Comparison of ENCODE assay signal across 8 mouse cellular contexts in the genomic region with DNA sequence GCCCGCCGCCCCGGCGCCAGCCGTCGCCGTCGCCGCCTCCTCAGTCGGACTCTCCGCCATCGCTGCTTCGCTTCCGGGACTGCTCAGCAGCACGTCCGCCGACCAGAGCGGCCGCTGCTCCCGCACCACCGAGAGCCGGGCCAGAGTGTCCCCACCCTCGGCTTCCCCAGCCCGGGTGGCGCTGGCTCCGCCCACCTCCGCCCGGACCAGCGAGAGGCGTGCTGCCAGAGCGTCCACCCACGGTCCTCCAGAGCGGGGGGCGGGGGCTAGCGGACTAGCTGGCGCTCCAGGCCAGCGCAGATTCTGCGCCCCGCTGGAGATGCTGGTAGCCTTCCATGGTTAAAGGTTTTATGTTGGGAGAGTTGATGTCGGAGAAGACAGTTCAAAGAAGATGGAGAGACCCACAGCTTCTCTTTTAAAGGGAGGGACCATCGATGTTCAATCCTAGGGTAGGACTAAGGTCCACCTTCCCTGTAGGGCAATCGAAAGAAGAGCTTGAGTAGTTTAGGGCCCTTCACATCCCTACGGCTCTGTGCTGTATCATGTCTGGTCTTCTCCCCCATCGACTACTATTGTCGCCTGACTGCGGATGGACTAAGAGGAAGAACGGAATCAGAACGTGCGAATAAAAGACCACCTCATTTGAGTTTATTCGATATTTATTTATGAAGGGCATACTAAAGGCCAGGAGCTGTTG. TPM values are rescaled to one million over a fixed set of nuclear protein-coding genes. Genes with fewer than 3 reads are reported as not detected.
A peak's percentile ranks its signal among the peaks of the same experiment; 100 is the strongest.
DNase-seq lines count a peak whose midpoint lies in the region; ATAC-seq and TF ChIP-seq lines count a peak whose summit lies in the region.

Ube2z (minus strand) TSS at position 174 of the 697 bp plus-strand sequence.

- ATAC-seq in forebrain, embryonic 16.5 days, result peak; percentile 99
- peak; percentile 98 for ATAC-seq in lung, embryonic 14.5 days (ENCODE audit: insufficient read depth)

- H3K4me3 ChIP-seq in ES-E14 (ENCODE audit: insufficient read depth in 1 of 2, low read depth in 1 of 2, low read length in 2 of 2, poor library complexity in 1 of 2, severe bottlenecking in 1 of 2), result peak within 1 kb of the TSS; percentile 96 to 99
- peak within 1 kb of the TSS; percentile 69 for H3K4me3 ChIP-seq in forebrain, embryonic 16.5 days (replicated peaks; ENCODE audit: low read length)
- H3K4me3 ChIP-seq in layer of hippocampus, adult 2 months, result peak within 1 kb of the TSS; percentile 82
- peak within 1 kb of the TSS; percentile 96 for H3K4me3 ChIP-seq in lung, embryonic 14.5 days (ENCODE audit: low read depth, low read length)
- H3K4me3 ChIP-seq in olfactory bulb, adult 2 months (ENCODE audit: insufficient read depth, low read depth, low read length), result peak within 1 kb of the TSS; percentile 88
- H3K4me3 ChIP-seq in thymus, adult 2 months (ENCODE audit: control insufficient read depth, insufficient read depth, low read length), result peak within 1 kb of the TSS; percentile 56

- no peaks in the 10 kb centered on the region; a peak in 2 of 4 replicates for H3K4me1 ChIP-seq in ES-E14 (ENCODE audit: control insufficient read depth in 2 of 2, insufficient read depth in 2 of 2, low read length in 2 of 2, poor library complexity in 1 of 2)
- peaks cover 25% of the 10 kb centered on the region for H3K4me1 ChIP-seq in forebrain, embryonic 16.5 days (replicated peaks; ENCODE audit: control insufficient read depth, insufficient read depth, low read length)
- peaks cover 13% of the 10 kb centered on the region for H3K4me1 ChIP-seq in lung, embryonic 14.5 days (ENCODE audit: insufficient read depth)
- H3K4me1 ChIP-seq in olfactory bulb, adult 2 months (ENCODE audit: control insufficient read depth, insufficient read depth, low read length), result peaks cover 3% of the 10 kb centered on the region
- peaks cover 6% of the 10 kb centered on the region for H3K4me1 ChIP-seq in thymus, adult 2 months (replicated peaks; ENCODE audit: control insufficient read depth, insufficient read depth, low read length)

- intact Hi-C loops in heart, postnatal 36 days (cut with DNase I), result loop anchor here (1.0 to 2.0 kb wide), 2 partner anchors 10 to 31 kb away; partner anchors contain the start of genes Atp5g1 and Snf8

- DNase-seq in ES-E14 (ENCODE audit: low read depth, low spot score), result peak; percentile 83
- peak; percentile 98 for DNase-seq in cerebellum, adult 11-12 months
- DNase-seq in heart, postnatal 36 days, result peak; percentile 98 to 99
- peak; percentile 97 to 99 for DNase-seq in layer of hippocampus, adult 2 months (ENCODE audit: low spot score in 2 of 2)
- peak; percentile 98 for DNase-seq in lung, embryonic 14.5 days
- peak; percentile 98 for DNase-seq in thymus, adult 2 months

- no peaks in the 10 kb centered on the region for H3K27me3 ChIP-seq in forebrain, embryonic 16.5 days (replicated peaks; ENCODE audit: control insufficient read depth, insufficient read depth, low read length)
- no peaks in the 10 kb centered on the region for H3K27me3 ChIP-seq in lung, embryonic 14.5 days (ENCODE audit: insufficient read depth, low read length)
- H3K27me3 ChIP-seq in thymus, adult 2 months (ENCODE audit: control insufficient read depth, insufficient read depth, low read length), result no peaks in the 10 kb centered on the region

- peak within 1 kb of the TSS; percentile 93 for H3K27ac ChIP-seq in ES-E14 (ENCODE audit: insufficient read depth, low read depth, low read length, poor library complexity, severe bottlenecking)
- H3K27ac ChIP-seq in forebrain, embryonic 16.5 days (ENCODE audit: low read length), result peak within 1 kb of the TSS; percentile 81
- peak within 1 kb of the TSS; percentile 96 for H3K27ac ChIP-seq in layer of hippocampus, adult 2 months
- peak within 1 kb of the TSS; percentile 88 for H3K27ac ChIP-seq in lung, embryonic 14.5 days (ENCODE audit: low read depth)
- H3K27ac ChIP-seq in olfactory bulb, adult 2 months (ENCODE audit: insufficient read depth, low read depth, low read length), result peak within 1 kb of the TSS; percentile 74
- H3K27ac ChIP-seq in thymus, adult 2 months (ENCODE audit: control insufficient read depth, insufficient read depth, low read length), result no peak within 1 kb of the TSS; the same call in 1 of the 2 replicates

- in situ Hi-C loops in ES-E14 (cut with MboI; ENCODE audit: low sequenced_read_pairs in 2 of 2, unreplicated experiment in 2 of 2), result no loop called here

- whole genome bisulfite sequencing in forebrain, embryonic 16.5 days, result 7% methylated on average over 30 of the region's 50 CpGs
- WGBS in lung, embryonic 14.5 days, result 5% methylated on average over 50 of the region's 50 CpGs
- WGBS in olfactory bulb, adult 2 months, result 3% methylated on average over 50 of the region's 50 CpGs
- 6% methylated on average over 50 of the region's 50 CpGs for WGBS in thymus, adult 2 months

- H3K4me2 ChIP-seq in forebrain, embryonic 16.5 days (ENCODE audit: low read length), result peak within 1 kb of the TSS; percentile 95
- peak within 1 kb of the TSS; percentile 92 for H3K4me2 ChIP-seq in lung, embryonic 14.5 days

- peak; percentile 49 for TF ChIP-seq CTCF in layer of hippocampus, adult 2 months (conservative IDR thresholded peaks at IDR 0.05)
- TF ChIP-seq CTCF in lung, embryonic 14.5 days (IDR thresholded peaks at IDR 0.05; ENCODE audit: low read depth), result no peak
- TF ChIP-seq CTCF in olfactory bulb, adult 2 months (IDR thresholded peaks at IDR 0.05; ENCODE audit: insufficient read depth, low read depth, low read length), result no peak
- peak; percentile 50; the same call in 1 of the 2 replicates for TF ChIP-seq CTCF in thymus, adult 2 months (IDR thresholded peaks at IDR 0.05; ENCODE audit: borderline replicate concordance, control insufficient read depth, extremely low read depth, insufficient read depth, low read length, poor library complexity)

- no peaks in the 10 kb centered on the region for H3K9me3 ChIP-seq in ES-E14 (ENCODE audit: control insufficient read depth, insufficient read depth, low read depth, low read length)
- H3K9me3 ChIP-seq in forebrain, embryonic 16.5 days (ENCODE audit: control insufficient read depth, low read length), result no peaks in the 10 kb centered on the region
- no peaks in the 10 kb centered on the region for H3K9me3 ChIP-seq in lung, embryonic 14.5 days (ENCODE audit: low read depth, low read length)

- TF ChIP-seq POLR2A in olfactory bulb, adult 2 months (IDR thresholded peaks at IDR 0.05; ENCODE audit: insufficient read depth, low read depth, low read length), result peak; percentile 90
- TF ChIP-seq POLR2A in thymus, adult 2 months (IDR thresholded peaks at IDR 0.05; ENCODE audit: control insufficient read depth, extremely low read depth, insufficient read depth, low read length, poor library complexity), result peak; percentile 81

- H3K36me3 ChIP-seq in ES-E14 (ENCODE audit: control insufficient read depth, insufficient read depth, low read length, poor library complexity, severe bottlenecking), result peaks cover 19% of the 10 kb centered on the region
- H3K36me3 ChIP-seq in forebrain, embryonic 16.5 days (ENCODE audit: control insufficient read depth, insufficient read depth), result peaks cover 7% of the 10 kb centered on the region
- H3K36me3 ChIP-seq in lung, embryonic 14.5 days (ENCODE audit: insufficient read depth), result peaks cover 26% of the 10 kb centered on the region
- H3K36me3 ChIP-seq in thymus, adult 2 months (ENCODE audit: control insufficient read depth, insufficient read depth, low read length), result peaks cover 14% of the 10 kb centered on the region

- peak within 1 kb of the TSS; percentile 97 for H3K9ac ChIP-seq in ES-E14 (ENCODE audit: insufficient read depth, low read depth, low read length, poor library complexity, severe bottlenecking)
- H3K9ac ChIP-seq in forebrain, embryonic 16.5 days (replicated peaks; ENCODE audit: low read depth, low read length), result peak within 1 kb of the TSS; percentile 83
- peak within 1 kb of the TSS; percentile 92 for H3K9ac ChIP-seq in lung, embryonic 14.5 days

TF ChIP-seq in ES-E14, 5 proteins besides CTCF, POLR2A, EP300 and RAD21:
- no peak for TF ChIP-seq MAFK (IDR thresholded peaks at IDR 0.05; ENCODE audit: insufficient read depth, low read depth, low read length)
- peak; percentile 66; the same call in 1 of the 2 replicates for TF ChIP-seq HCFC1 (IDR thresholded peaks at IDR 0.05; ENCODE audit: borderline replicate concordance, insufficient read depth, low read length)
- TF ChIP-seq ZC3H11A (IDR thresholded peaks at IDR 0.05; ENCODE audit: borderline replicate concordance, low read depth, low read length), result no peak
- TF ChIP-seq ZNF384 (IDR thresholded peaks at IDR 0.05; ENCODE audit: low read depth, low read length), result no peak

RNA-seq across cellular contexts. Expression of gene Ube2z, which starts in this region (rescaled TPM):
- total RNA-seq in ES-E14 (2012; rRNA removed), result 42.5 and 75.9 TPM in 2 replicates
- polyA plus RNA-seq in forebrain, embryonic 16.5 days (2015; fragmentation: Nextera tagmentation; extraction: Ambion mirVana), result 35.4 and 36.5 TPM in 2 replicates
- total RNA-seq in heart, postnatal 36 days (2021), result 10 to 100 TPM; 30.7 to 32.1 TPM
- total RNA-seq in layer of hippocampus, adult 2 months (2021), result 10 to 100 TPM; 54.4 to 56.2 TPM
- polyA plus RNA-seq in lung, embryonic 14.5 days (2014; fragmentation: Nextera tagmentation; extraction: Ambion mirVana), result 37.8 and 43.2 TPM in 2 replicates
- polyA plus RNA-seq in olfactory bulb, adult 2 months (2012; ENCODE audit: insufficient read depth, insufficient read length, low replicate concordance, missing spikeins), result not detected in 2 replicates
- 43.3 and 47.9 TPM in 2 replicates for polyA plus RNA-seq in thymus, adult 2 months (2012; rRNA removed)

Comparison
In these comparisons a context has a peak if more than half of its experiments do, and no peak if none do; other contexts are left out.
1. CTCF ChIP-seq: peak in layer of hippocampus, adult 2 months (single experiment) and thymus, adult 2 months (single experiment); none in lung, embryonic 14.5 days (single experiment) and olfactory bulb, adult 2 months (single experiment).
2. Peak in every context shown above with its lines, with median percentiles within 50 percentile points of each other: DNase-seq, H3K4me3 ChIP-seq and H3K9ac ChIP-seq.